Mouse (Mus musculus) urinary bladder, postnatal 10 days (tissue): Measurements from ENCODE around the gene Slc25a42.
"Not testable (repeated sequence)": the region's sequence is repeated elsewhere in the genome, so short reads cannot be mapped to it uniquely, and the experiment has no call there.

Source experiments
- DNase-seq: peaks from one replicate; pipeline ENCODE4 v3.0.0; 2022; ENCODE audit warnings: low spot score

Gene Slc25a42

DNA sequence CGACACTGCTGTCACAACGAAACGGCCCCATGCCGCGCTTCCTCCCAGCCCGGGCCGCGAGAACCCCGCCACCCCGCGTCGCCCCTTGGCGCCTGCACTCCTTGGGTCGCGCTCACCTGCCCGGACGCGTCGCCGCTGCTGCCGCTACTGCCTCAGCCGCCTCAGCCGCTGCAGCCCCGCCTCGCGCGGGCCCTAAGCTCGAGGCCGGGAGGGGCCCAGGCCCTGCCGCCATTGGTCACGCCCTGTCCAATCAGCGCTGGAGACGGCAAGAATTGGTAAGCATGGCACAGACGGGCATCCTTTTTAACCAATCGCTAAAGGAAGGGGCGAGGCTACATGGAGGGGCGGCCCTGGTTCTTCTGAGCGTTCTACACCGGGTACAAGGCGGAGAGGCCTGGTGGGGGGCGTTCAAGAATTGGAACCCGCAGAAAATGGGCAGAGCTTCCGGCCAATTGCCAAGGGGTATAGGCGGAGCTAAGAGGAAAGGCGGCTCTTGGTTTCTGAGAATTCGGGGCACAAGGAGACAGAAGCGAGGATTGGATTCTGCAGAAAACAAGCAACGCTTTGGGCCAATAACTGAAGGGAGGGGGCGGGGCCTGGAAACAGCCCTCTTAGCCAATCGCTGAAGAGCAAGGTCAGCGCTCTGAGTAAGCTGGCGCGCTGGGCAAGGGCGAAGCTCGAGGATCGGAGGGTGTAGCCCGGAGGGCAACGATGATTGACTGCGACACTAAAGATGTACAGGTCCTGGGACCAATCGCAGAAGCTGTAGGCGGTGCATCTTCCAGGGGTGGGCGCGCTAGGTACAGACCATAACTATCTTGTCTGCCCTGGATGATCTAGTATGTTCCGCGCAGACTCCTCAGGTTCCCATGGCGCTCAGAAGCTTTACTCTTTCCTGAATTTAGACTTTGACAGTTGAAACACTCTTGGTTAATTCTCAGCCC lies at the start of gene Slc25a42:
Gene Slc25a42, minus strand, starts transcription at position 194 of the 944 bp plus-strand sequence.
- DNase-seq: peak; percentile 91

- no peak for DNase-seq
These were observed 46.9 kb upstream of the Slc25a42 start for GRCm38 (mm10) chr8:70259043-70259442.

- no peak for DNase-seq
These were observed 46.5 kb upstream of the Slc25a42 start for GRCm38 (mm10) chr8:70258600-70258999.

DNA sequence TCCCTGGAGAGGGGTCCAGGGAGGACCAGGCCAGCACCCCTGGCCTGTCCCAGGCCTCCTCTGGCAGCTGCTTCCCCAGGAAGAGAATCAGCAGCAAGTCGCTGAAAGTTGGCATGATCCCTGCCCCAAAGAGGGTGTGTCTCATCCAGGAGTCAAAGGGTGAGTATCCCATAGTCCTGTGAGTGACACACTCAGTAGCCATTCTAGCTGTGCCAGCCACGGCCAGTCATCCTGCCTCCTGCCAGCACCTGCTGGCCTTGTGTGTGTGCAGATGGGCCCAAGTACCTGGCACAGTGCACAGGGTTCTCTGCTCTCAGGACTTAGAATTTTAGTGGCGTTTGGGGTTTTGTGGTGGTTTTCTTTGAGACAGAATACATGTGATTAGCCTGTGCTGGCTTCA lies 45.4 kb upstream of the Slc25a42 start:
- no peak for DNase-seq

DNA sequence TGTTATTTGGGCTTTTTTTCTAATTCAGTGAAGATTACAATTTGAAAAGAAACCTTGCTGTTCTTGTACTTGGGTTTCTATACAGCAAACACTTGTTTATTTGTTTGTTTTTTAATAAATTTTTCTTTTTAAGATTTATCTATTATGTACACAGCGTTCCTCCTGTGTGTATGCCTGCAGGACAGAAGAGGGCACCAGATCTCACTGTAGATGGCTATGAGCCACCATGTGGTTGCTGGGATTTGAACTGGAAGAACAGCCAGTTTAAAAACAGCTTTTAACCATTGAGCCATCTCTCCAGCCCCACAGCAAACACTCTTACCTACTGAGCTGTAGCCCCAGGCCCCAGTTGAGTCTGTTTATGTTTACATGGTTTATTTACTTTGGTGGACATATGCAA lies 42.5 kb upstream of the Slc25a42 start:
- no peak for DNase-seq

DNA sequence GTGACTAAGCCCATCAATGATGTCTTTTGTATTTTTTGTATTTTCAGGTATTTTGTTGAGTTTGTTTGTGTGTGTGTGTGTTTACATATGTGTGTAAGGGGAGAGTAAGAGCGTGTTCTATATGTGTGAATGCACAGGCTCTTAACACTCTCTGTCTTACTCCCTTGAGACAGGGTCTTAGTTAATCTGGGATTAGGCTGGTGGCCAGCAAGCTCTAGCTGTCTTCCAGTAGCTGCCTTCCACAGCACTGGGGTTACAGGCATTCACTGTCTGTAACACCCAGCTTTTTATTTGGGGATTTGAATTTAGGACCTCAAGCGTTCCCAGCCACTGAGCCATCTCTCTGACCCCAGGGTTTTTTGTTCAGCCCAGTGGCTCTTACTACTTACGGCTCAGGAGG lies 35.7 kb upstream of the Slc25a42 start:
- DNase-seq: no peak

GRCm38 (mm10) chr8:70246622-70247021 lies 34.5 kb upstream of the Slc25a42 start:
- DNase-seq: no peak

DNA sequence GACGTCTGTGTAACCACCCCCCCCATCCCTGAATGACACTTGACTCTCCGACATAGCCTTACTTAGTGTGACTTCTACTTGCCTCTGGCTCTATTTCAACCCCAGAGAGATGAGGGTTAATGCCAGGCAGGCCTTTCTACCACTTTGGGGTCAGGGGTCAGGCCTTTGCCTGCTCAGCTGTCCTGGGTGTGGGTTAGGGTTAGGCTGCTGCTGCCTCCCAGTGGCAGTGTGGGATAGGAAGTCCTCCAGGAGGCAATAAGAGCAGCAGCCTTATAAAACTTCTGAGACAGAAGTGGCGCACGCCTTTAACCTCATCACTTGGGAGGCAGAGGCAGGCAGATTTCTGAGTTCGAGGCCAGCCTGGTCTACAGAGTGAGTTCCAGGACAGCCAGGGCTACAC lies 28.5 kb upstream of the Slc25a42 start:
- no peak for DNase-seq

- DNase-seq: no peak
These were observed 25.7 kb upstream of the Slc25a42 start for GRCm38 (mm10) chr8:70237842-70238241.

DNA sequence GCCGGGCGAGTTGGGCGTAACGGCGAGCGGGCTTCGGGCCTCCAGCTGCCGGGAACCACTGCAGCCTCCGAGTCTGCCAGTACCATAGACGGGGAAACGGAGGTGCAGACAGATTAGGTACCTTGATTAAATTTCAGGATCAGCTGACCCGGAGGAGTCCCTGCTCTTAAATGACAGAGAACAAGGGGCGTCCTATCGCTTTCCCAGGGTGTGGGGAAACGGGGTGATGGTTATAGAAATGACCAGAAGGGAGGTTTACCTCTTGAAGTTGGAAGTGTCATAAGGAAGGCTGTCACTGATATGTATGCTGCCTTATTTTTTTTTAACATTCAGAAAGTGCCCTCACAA lies 22.6 kb upstream of the Slc25a42 start:
- no peak for DNase-seq

DNA sequence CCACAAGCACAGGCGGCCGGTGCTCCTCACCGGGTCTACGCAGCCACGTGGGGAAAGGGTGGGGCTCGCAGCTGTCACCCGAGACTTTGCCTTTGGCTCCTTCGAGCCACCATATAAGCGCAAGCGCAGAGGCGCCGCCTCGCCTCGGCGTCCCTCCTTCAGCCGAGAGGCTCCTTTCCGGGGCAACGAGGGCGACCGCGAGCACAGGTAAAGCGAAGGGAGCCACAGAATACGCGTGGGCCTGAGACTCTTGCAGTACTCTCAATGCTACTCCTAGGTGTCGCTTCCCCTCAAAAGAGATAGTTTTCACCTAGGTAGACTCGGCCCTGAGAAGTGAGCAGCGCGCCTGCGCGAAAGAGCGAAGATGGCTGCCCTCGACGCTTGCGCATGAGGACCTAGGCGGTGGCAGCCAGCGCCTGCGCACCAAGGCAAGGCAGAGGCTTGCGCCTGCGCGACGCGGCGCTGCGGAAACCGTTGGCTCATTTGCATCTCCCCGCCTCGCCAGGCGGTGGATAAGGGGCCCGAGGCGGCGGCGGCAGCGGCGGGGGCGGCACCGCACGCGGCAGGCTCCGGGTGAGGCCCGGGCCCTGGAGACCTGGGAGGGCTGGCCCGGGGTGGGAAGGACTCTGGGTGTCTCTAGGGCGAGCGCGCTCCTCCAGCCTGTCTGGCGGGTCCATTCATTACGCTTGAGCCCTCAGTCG lies 22.1 kb upstream of the Slc25a42 start, which contains the start of the genes Sugp2 and Armc6:
Gene Sugp2, plus strand, starts transcription at position 147 of the 701 bp plus-strand sequence.
Gene Armc6, minus strand, starts transcription at position 387 of the 701 bp plus-strand sequence.
- peak; percentile 69 for DNase-seq

- no peak for DNase-seq
These were observed 21.5 kb upstream of the Slc25a42 start for GRCm38 (mm10) chr8:70233606-70234005.

GRCm38 (mm10) chr8:70230837-70231236 lies 18.7 kb upstream of the Slc25a42 start:
- no peak for DNase-seq

DNA sequence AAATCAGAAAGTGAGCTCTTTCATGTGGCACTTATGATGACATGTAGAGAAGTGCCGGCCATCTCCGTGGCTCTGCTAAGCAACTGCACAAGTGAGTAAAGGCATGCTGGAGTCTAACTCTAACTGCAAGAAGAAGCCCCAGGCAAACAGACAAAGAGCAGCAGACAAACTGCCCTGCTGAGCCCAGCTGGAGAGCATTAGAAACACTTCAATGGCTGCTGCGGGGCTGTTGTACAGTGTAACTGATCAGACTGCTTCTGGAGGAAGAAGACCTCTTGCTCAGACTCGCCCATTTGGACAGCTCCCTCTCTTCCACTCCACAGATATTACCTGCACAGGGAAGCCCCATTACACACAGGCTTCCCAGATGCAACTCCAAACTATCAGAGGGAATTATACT lies 15.9 kb upstream of the Slc25a42 start:
- no peak for DNase-seq

DNA sequence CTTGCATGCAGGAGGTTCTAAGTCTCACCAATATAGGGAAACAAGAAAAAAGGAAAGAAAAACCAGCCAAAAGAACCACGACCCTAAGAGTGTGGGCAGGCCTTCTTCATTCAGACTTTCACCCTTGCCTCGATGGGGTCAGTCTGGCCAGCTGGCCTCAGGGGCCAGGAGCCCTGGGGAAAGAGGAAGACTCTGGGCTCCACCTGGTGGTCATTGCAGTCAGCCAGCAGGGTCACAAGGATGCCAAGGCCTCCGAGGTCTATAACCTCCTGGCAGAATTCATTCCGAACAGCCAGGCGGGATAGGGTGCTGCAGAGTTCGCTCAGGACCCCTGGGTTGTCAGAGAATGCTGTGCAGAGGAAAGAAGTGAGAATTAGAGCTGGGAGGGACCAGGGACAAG lies 11.2 kb upstream of the Slc25a42 start:
- DNase-seq: no peak

DNA sequence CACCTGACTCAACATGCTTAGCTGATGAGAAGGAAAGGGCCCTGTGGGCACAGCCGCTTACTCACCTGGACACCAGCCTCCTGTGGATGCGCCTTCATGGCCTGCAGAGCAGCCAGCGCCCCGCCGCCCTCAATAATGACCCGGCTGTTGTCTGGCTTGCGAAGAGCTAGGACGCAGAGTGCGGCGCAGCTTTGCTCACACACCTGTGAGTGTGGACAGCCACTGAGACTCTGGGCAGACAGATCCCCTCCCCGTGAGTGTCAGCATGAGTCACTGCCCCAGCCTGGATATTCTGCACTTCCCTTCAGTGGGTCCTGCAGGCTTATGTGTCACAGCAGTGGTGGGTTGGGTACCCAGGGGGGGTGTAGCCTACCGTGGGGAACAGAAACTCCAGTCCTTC lies 9.9 kb upstream of the Slc25a42 start:
- no peak for DNase-seq

- DNase-seq: no peak
These were observed 8.8 kb upstream of the Slc25a42 start for GRCm38 (mm10) chr8:70220911-70221310.

- no peak for DNase-seq
These were observed 8.2 kb upstream of the Slc25a42 start for GRCm38 (mm10) chr8:70220236-70220840.

- DNase-seq: no peak
These were observed 7.1 kb upstream of the Slc25a42 start for GRCm38 (mm10) chr8:70219107-70219684.

- DNase-seq: no peak
These were observed 5.3 kb upstream of the Slc25a42 start for GRCm38 (mm10) chr8:70217441-70217840.

DNA sequence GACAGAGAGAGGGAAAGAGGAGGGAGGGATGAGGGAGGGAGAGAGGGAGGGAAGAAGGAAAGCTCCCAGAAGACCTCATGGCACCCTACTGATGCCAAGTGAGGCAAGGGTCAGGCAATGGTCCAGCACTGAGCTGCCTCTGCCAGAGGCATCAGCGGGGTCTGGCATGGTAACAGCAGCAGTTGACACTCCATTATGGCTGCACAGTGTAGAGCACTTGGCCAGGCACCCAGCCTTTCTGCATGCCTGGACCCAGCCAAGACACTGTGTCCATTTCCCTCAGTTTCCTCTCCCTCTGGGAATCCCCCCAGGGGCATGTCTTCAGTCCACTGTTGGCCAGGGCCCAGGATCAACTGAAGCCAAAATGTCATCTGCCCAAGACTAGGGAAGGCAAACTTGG lies 4.5 kb upstream of the Slc25a42 start:
- DNase-seq: no peak

DNA sequence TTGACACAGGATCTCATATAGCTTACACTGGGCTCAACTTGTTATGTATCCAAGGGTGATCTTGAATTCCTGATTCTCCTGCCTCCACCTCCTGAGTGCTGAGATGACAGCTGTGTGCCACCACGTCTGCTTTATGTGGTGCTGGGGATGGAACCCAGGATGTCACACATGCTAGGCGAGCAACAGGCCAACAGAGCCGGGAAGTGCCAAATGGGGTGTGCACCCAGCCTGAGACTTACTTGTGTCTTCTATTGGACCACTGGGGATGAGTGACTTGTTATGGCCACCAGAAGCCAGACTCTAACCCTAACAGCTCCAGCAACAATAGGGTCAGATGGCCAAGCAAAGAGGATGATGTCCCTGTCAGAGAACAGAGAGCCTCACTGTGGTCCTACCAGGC lies 4.1 kb upstream of the Slc25a42 start:
- DNase-seq: not testable (repeated sequence)
